Mouse (Mus musculus): Measurements from ENCODE around the gene Sema6b. TPM values are rescaled to one million over a fixed set of nuclear protein-coding genes. Genes with fewer than 3 reads are reported as not detected.

The Sema6b gene
- polyA plus RNA-seq, 1 experiment = 0.81 TPM

DNA sequence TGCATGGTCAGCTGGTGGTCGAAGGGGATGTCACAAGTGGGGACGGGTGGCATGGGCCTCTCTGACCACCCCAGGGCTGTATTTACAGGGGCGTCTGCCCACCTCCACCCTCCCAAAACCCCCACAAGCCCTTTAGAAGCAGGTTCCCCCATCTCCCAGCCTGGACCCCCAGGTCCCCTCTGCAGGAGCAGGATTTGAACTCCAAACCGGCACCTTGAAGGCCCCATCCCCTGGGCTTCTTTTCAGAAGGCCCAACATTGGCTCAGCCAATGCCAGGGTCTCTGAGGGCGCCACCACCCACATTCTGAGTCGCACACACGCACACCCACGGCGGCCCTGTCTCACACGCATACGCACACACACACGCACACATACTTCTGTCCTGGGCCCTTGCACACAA, 17.0 kb downstream of the Sema6b start:
- no peak overlapping the region for H3ac ChIP-seq (ENCODE audit: control insufficient read depth, insufficient read length, low read depth)
- peaks cover 56% of the 10 kb centered on the region for H3K27me3 ChIP-seq (ENCODE audit: control insufficient read depth, insufficient read depth, insufficient read length)
- H3K4me3 ChIP-seq (ENCODE audit: insufficient read depth, poor library complexity, severe bottlenecking) = no peak overlapping the region
- H3K36me3 ChIP-seq (ENCODE audit: control insufficient read depth, insufficient read depth) = no peaks in the 10 kb centered on the region
- H3K79me2 ChIP-seq (ENCODE audit: control insufficient read depth, insufficient read depth) = no peaks in the 10 kb centered on the region
- no peak for TF ChIP-seq CTCF (IDR thresholded peaks at IDR 0.05; ENCODE audit: control insufficient read depth, insufficient read depth, insufficient read length)
- no peak for TF ChIP-seq MYOD1 (IDR thresholded peaks at IDR 0.05; ENCODE audit: control insufficient read depth, insufficient read length, low read depth)
- TF ChIP-seq CEBPB (IDR thresholded peaks at IDR 0.05; ENCODE audit: low read depth) = no peak
- no peak for TF ChIP-seq MYOG (IDR thresholded peaks at IDR 0.05; ENCODE audit: control insufficient read depth, extremely low read depth, insufficient read length)
- no peak for TF ChIP-seq FOSL1 (IDR thresholded peaks at IDR 0.05; ENCODE audit: insufficient read depth, low read length, poor library complexity, severe bottlenecking)
- H3K79me3 ChIP-seq (ENCODE audit: low read depth) = no peaks in the 10 kb centered on the region

DNA sequence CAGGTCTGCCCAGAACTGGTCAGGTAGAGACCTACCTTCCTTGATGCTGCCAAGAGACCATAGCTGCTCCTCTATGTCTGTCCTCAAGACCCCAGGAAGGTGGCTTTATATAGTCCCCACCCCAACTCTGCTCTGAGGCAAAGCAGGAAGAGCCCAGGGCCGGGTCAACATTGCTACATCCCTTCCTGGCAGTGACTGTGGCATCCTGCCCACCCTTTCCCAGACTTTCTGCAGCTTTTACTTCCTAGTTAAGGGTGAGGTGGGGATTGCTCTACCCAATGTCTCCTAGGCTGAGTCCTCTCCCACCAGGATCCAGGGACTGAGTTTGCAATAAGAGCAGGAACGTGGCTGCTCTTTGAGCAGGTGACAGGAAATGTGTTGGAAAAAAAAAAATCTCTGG, 18.3 kb downstream of the Sema6b start, which contains the start of gene Lrg1:
Gene Lrg1, minus strand, starts transcription at position 176 of the 400 bp plus-strand sequence.
- Histone ChIP-seq H3ac (ENCODE audit: control insufficient read depth, insufficient read length, low read depth) (no peak within 1 kb of the TSS), H3K79me3 (ENCODE audit: low read depth) (no peaks in the 10 kb centered on the region), H3K79me2 (ENCODE audit: control insufficient read depth, insufficient read depth) (no peaks in the 10 kb centered on the region), H3K27me3 (ENCODE audit: control insufficient read depth, insufficient read depth, insufficient read length) (peaks cover 43% of the 10 kb centered on the region), H3K36me3 (ENCODE audit: control insufficient read depth, insufficient read depth) (no peaks in the 10 kb centered on the region), H3K4me3 (ENCODE audit: insufficient read depth, poor library complexity, severe bottlenecking) (no peak within 1 kb of the TSS)
- TF ChIP-seq CEBPB (IDR thresholded peaks at IDR 0.05; ENCODE audit: low read depth) (no peak), MAX (IDR thresholded peaks at IDR 0.05) (no peak), USF1 (IDR thresholded peaks at IDR 0.05; ENCODE audit: low read depth) (no peak)

DNA sequence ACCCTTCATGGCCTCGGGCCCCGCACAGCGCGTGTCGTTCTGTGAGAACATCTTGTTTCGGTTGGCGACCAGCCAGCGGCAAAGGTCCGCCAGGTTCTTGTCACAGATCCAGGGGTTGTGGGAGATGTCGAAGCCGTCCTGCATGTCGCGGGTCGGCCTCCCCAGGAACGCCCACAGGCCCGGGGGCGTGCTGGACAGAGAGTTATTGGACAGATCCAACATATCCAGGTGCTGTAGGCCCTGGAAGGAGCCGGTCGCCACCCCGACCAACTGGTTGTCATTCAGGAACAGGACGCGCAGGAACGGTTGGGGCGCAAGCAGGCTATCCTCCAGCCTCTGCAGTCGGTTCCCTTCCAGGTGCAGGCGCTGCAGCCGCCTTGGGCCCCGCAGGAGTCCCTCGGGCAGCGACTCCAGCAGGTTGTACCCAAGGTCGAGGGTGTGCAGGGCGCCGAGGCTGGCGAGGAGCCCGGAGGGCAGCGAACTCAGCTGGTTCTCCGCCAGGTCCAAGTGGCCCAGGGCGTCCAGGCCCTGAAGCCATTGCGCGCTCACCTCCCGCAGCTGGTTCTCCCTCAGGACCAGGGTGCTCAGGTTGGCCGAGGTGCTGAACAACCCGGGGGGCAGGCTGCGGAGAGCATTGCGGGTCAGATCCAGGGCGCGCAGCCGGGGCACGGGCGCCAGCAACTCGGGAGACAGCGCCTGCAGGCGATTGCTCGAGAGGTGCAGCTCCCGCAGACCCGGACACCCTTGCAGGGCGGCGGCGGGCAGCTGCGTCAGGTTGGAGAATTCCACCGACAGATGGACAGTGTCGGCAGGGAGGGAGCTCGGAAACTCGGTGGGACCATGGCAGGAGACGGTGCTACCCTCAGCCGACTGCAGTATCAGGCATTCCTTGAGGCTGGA, 19.9 kb downstream of the Sema6b start:
- H3K27me3 ChIP-seq (ENCODE audit: control insufficient read depth, insufficient read depth, insufficient read length) = peaks cover 39% of the 10 kb centered on the region
- H3ac ChIP-seq (ENCODE audit: control insufficient read depth, insufficient read length, low read depth) = no peak overlapping the region
- H3K79me2 ChIP-seq (ENCODE audit: control insufficient read depth, insufficient read depth) = no peaks in the 10 kb centered on the region
- no peaks in the 10 kb centered on the region for H3K79me3 ChIP-seq (ENCODE audit: low read depth)
- no peak for TF ChIP-seq USF1 (IDR thresholded peaks at IDR 0.05; ENCODE audit: low read depth)
- TF ChIP-seq CEBPB (IDR thresholded peaks at IDR 0.05; ENCODE audit: low read depth) = no peak
- TF ChIP-seq FOSL1 (IDR thresholded peaks at IDR 0.05; ENCODE audit: insufficient read depth, low read length, poor library complexity, severe bottlenecking) = no peak
- TF ChIP-seq CTCF (IDR thresholded peaks at IDR 0.05; ENCODE audit: control insufficient read depth, insufficient read depth, insufficient read length) = no peak
- TF ChIP-seq MAX (IDR thresholded peaks at IDR 0.05) = no peak
- TF ChIP-seq MYOG (IDR thresholded peaks at IDR 0.05; ENCODE audit: control insufficient read depth, extremely low read depth, insufficient read length) = no peak
- TF ChIP-seq MYOD1 (IDR thresholded peaks at IDR 0.05; ENCODE audit: control insufficient read depth, insufficient read length, low read depth) = no peak
- no peak overlapping the region for H3K4me3 ChIP-seq (ENCODE audit: insufficient read depth, poor library complexity, severe bottlenecking)
- H3K36me3 ChIP-seq (ENCODE audit: control insufficient read depth, insufficient read depth) = no peaks in the 10 kb centered on the region

DNA sequence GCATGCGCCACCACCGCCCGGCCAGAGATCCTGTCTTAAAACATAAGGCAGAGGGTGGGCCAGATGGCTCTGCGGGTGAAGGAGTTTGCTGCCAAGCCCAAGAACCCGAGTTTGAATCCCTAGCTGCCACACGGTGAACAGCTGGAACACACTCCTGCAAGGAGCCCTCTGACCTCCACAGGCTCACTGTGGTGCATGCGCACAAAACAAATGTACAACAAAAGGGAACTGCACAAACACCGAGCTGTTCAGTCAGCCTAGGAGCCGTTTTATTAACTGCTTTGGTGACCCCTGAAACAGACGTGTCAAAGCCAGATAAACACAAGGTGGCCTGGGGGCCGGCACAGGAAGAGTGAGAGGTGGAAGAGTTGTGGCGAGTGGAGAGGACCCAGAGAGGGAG, 20.7 kb downstream of the Sema6b start:
- Histone ChIP-seq H3K4me3 (ENCODE audit: insufficient read depth, poor library complexity, severe bottlenecking) (no peak overlapping the region), H3K27me3 (ENCODE audit: control insufficient read depth, insufficient read depth, insufficient read length) (peaks cover 39% of the 10 kb centered on the region)

DNA sequence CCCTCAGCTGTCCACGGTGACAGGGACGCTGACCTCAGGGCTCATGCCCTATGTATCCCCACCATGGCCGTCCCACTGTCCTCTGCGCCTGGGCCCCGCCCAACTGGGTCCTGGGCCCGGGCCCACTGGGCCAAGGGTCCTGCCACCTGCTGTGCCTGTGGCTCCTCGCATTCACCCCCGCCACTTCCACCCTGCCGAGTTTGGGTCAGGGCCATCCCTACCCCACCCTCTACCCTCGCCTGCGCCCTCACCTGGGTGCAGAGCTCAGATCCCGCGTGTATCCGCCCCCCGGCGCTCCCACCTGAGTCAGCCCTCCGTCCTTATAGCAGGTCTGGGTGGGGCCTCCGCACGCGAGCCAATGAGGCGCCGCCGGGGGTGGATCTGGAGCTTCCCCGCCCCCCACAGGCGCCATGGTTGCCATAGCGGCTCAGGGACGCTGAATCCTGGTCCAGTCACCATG, 22.9 kb downstream of the Sema6b start, which contains the start of gene Plin5:
Gene Plin5, minus strand, starts transcription at position 346 of the 460 bp plus-strand sequence.
- Histone ChIP-seq H3K27me3 (ENCODE audit: control insufficient read depth, insufficient read depth, insufficient read length) (peaks cover 39% of the 10 kb centered on the region), H3K4me3 (ENCODE audit: insufficient read depth, poor library complexity, severe bottlenecking) (no peak within 1 kb of the TSS), H3K79me2 (ENCODE audit: control insufficient read depth, insufficient read depth) (no peaks in the 10 kb centered on the region), H3ac (ENCODE audit: control insufficient read depth, insufficient read length, low read depth) (no peak within 1 kb of the TSS), H3K79me3 (ENCODE audit: low read depth) (no peaks in the 10 kb centered on the region), H3K36me3 (ENCODE audit: control insufficient read depth, insufficient read depth) (no peaks in the 10 kb centered on the region)
- TF ChIP-seq FOSL1 (IDR thresholded peaks at IDR 0.05; ENCODE audit: insufficient read depth, low read length, poor library complexity, severe bottlenecking) (no peak), MYOD1 (IDR thresholded peaks at IDR 0.05; ENCODE audit: control insufficient read depth, insufficient read length, low read depth) (no peak), MYOG (IDR thresholded peaks at IDR 0.05; ENCODE audit: control insufficient read depth, extremely low read depth, insufficient read length) (no peak), USF1 (IDR thresholded peaks at IDR 0.05; ENCODE audit: low read depth) (no peak), CEBPB (IDR thresholded peaks at IDR 0.05; ENCODE audit: low read depth) (no peak), CTCF (IDR thresholded peaks at IDR 0.05; ENCODE audit: control insufficient read depth, insufficient read depth, insufficient read length) (no peak), MAX (IDR thresholded peaks at IDR 0.05) (no peak)

More for the DNA sequence above, 20.7 kb downstream of the Sema6b start:
- Histone ChIP-seq H3K36me3 (ENCODE audit: control insufficient read depth, insufficient read depth) (no peaks in the 10 kb centered on the region), H3ac (ENCODE audit: control insufficient read depth, insufficient read length, low read depth) (no peak overlapping the region), H3K79me3 (ENCODE audit: low read depth) (no peaks in the 10 kb centered on the region), H3K79me2 (ENCODE audit: control insufficient read depth, insufficient read depth) (no peaks in the 10 kb centered on the region)
- TF ChIP-seq MAX (IDR thresholded peaks at IDR 0.05) (no peak), FOSL1 (IDR thresholded peaks at IDR 0.05; ENCODE audit: insufficient read depth, low read length, poor library complexity, severe bottlenecking) (no peak), CTCF (IDR thresholded peaks at IDR 0.05; ENCODE audit: control insufficient read depth, insufficient read depth, insufficient read length) (no peak), USF1 (IDR thresholded peaks at IDR 0.05; ENCODE audit: low read depth) (no peak)

DNA sequence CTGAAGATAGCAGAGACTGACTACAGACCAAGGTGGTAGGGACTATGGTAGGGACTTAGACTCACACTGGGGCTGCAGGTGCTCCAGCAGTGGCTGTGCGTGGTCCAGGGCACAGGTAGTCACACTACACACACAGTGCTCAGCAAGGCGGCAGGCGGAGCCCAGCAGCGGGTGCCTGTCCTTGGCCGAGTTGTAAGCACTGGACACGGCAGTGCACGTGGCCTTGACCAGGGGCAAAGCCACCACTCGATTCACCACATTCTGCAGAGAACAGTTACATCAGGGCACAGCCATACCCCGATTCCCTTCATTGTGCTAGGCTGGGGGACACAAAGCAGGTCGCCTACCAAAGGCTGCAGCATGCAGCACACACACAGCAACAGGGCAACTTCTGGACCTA, 23.9 kb downstream of the Sema6b start:
- Histone ChIP-seq H3K79me3 (ENCODE audit: low read depth) (no peaks in the 10 kb centered on the region), H3K4me3 (ENCODE audit: insufficient read depth, poor library complexity, severe bottlenecking) (no peak overlapping the region), H3ac (ENCODE audit: control insufficient read depth, insufficient read length, low read depth) (no peak overlapping the region), H3K36me3 (ENCODE audit: control insufficient read depth, insufficient read depth) (no peaks in the 10 kb centered on the region), H3K79me2 (ENCODE audit: control insufficient read depth, insufficient read depth) (no peaks in the 10 kb centered on the region), H3K27me3 (ENCODE audit: control insufficient read depth, insufficient read depth, insufficient read length) (peaks cover 28% of the 10 kb centered on the region)
- no peak for TF ChIP-seq FOSL1 (IDR thresholded peaks at IDR 0.05; ENCODE audit: insufficient read depth, low read length, poor library complexity, severe bottlenecking)
- no peak for TF ChIP-seq CEBPB (IDR thresholded peaks at IDR 0.05; ENCODE audit: low read depth)
- TF ChIP-seq USF1 (IDR thresholded peaks at IDR 0.05; ENCODE audit: low read depth) = no peak
- no peak for TF ChIP-seq MYOG (IDR thresholded peaks at IDR 0.05; ENCODE audit: control insufficient read depth, extremely low read depth, insufficient read length)
- TF ChIP-seq CTCF (IDR thresholded peaks at IDR 0.05; ENCODE audit: control insufficient read depth, insufficient read depth, insufficient read length) = no peak
- TF ChIP-seq MYOD1 (IDR thresholded peaks at IDR 0.05; ENCODE audit: control insufficient read depth, insufficient read length, low read depth) = no peak
- no peak for TF ChIP-seq MAX (IDR thresholded peaks at IDR 0.05)

Data from C2C12 (cell line).